Mouse (Mus musculus) heart, embryonic 12.5 days (tissue): Measurements from ENCODE around the gene Lrrk2. TPM values are rescaled to one million over a fixed set of nuclear protein-coding genes. Genes with fewer than 3 reads are reported as not detected.

ENCODE experiments used
- ATAC-seq: fragments of 200-750 bp; cut with Nextera tagmentation; 2 replicates; pipeline ENCODE4 v1.8.0; 2017; ENCODE audit warnings: moderate TSS enrichment, moderate library complexity; ENCODE audit not compliant: insufficient number of reproducible peaks, low FRiP score
- H3K27ac ChIP-seq: fragments of 300-500 bp; sonication (generic); 2 replicates; pipeline ENCODE4 v1.5.1; 2016; ENCODE audit warnings: mild to moderate bottlenecking, moderate library complexity; ENCODE audit not compliant: poor library complexity, severe bottlenecking
- H3K27me3 ChIP-seq: fragments of 300-500 bp; sonication (generic); replicated peaks from 2 replicates; pipeline ENCODE4 v1.6.1; 2016; ENCODE audit warnings: mild to moderate bottlenecking, moderate library complexity
- H3K36me3 ChIP-seq: fragments of 300-500 bp; sonication (generic); 2 replicates; pipeline ENCODE4 v1.6.1; 2016; ENCODE audit warnings: mild to moderate bottlenecking, moderate library complexity
- H3K4me1 ChIP-seq: fragments of 300-500 bp; sonication (generic); replicated peaks from 2 replicates; pipeline ENCODE4 v1.6.1; 2016; ENCODE audit warnings: mild to moderate bottlenecking
- H3K4me2 ChIP-seq: fragments of 300-500 bp; sonication (generic); 2 replicates; pipeline ENCODE4 v1.6.1; 2016; ENCODE audit warnings: mild to moderate bottlenecking, moderate library complexity
- H3K4me3 ChIP-seq: fragments of 300-500 bp; sonication (generic); 2 replicates; pipeline ENCODE4 v1.5.1; 2016; ENCODE audit warnings: mild to moderate bottlenecking
- H3K9ac ChIP-seq: fragments of 300-500 bp; sonication (generic); 2 replicates; pipeline ENCODE4 v1.6.1; 2016; ENCODE audit warnings: mild to moderate bottlenecking, moderate library complexity
- H3K9me3 ChIP-seq: fragments of 300-500 bp; sonication (generic); replicated peaks from 2 replicates; pipeline ENCODE4 v1.6.1; 2016; ENCODE audit warnings: mild to moderate bottlenecking, moderate library complexity
- WGBS: fragments of 180-500 bp; shearing (Covaris S2); methylation state at CpG from one replicate; pipeline ENCODE4 v1.1.7; 2016; 5-methylcytosine and 5-hydroxymethylcytosine counted together
- polyA plus RNA-seq: library from polyadenylated mRNA; unstranded; fragments of >200 nt; fragmentation: Nextera tagmentation; extraction: Ambion mirVana; gene quantifications from 2 replicates; pipeline ENCODE4 v1.2.1, GENCODE M21; 2016

The Lrrk2 gene
- polyA plus RNA-seq, 1 experiment from 2014 or later = 6.5 TPM

- no peaks in the 10 kb centered on the region for H3K27me3 ChIP-seq
- H3K9me3 ChIP-seq = no peaks in the 10 kb centered on the region
- no peak overlapping the region for H3K9ac ChIP-seq
- H3K36me3 ChIP-seq = no peaks in the 10 kb centered on the region
- H3K27ac ChIP-seq = no peak overlapping the region
- no peak overlapping the region for H3K4me3 ChIP-seq
- ATAC-seq = no peak
- H3K4me2 ChIP-seq = no peak overlapping the region
- 78% methylated on average over 7 of the region's 7 CpGs for WGBS
- no peaks in the 10 kb centered on the region for H3K4me1 ChIP-seq
These were observed 21.5 kb upstream of the Lrrk2 start for GRCm38 (mm10) chr15:91651493-91651892.

GRCm38 (mm10) chr15:91658227-91658626, 14.7 kb upstream of the Lrrk2 start:
- H3K4me1 ChIP-seq = no peaks in the 10 kb centered on the region
- H3K36me3 ChIP-seq = no peaks in the 10 kb centered on the region
- no peak overlapping the region for H3K9ac ChIP-seq
- no peak overlapping the region for H3K27ac ChIP-seq
- H3K4me3 ChIP-seq = no peak overlapping the region
- ATAC-seq = no peak
- no peaks in the 10 kb centered on the region for H3K9me3 ChIP-seq
- no peak overlapping the region for H3K4me2 ChIP-seq
- 79% methylated on average over 6 of the region's 6 CpGs for WGBS
- no peaks in the 10 kb centered on the region for H3K27me3 ChIP-seq

GRCm38 (mm10) chr15:91660277-91661078, 12.5 kb upstream of the Lrrk2 start:
- Histone ChIP-seq H3K4me3 (no peak overlapping the region), H3K9me3 (no peaks in the 10 kb centered on the region), H3K9ac (no peak overlapping the region), H3K27me3 (no peaks in the 10 kb centered on the region), H3K36me3 (no peaks in the 10 kb centered on the region), H3K4me1 (no peaks in the 10 kb centered on the region), H3K4me2 (no peak overlapping the region), H3K27ac (no peak overlapping the region)
- 78% methylated on average over 6 of the region's 6 CpGs for WGBS
- no peak for ATAC-seq

GRCm38 (mm10) chr15:91661079-91661369, 12.0 kb upstream of the Lrrk2 start:
- ATAC-seq = no peak
- Histone ChIP-seq H3K27me3 (no peaks in the 10 kb centered on the region), H3K9ac (no peak overlapping the region), H3K4me2 (no peak overlapping the region), H3K9me3 (no peaks in the 10 kb centered on the region), H3K4me3 (no peak overlapping the region), H3K36me3 (no peaks in the 10 kb centered on the region), H3K4me1 (0 out of 2 replicates have a peak, but pooled peaks cover 2% of the 10 kb centered on the region), H3K27ac (no peak overlapping the region)
- WGBS = 78% methylated on average over 6 of the region's 6 CpGs

- H3K36me3 ChIP-seq = no peaks in the 10 kb centered on the region
- H3K27me3 ChIP-seq = no peaks in the 10 kb centered on the region
- H3K9ac ChIP-seq = no peak overlapping the region
- H3K4me3 ChIP-seq = no peak overlapping the region
- 82% methylated on average over 10 of the region's 10 CpGs for WGBS
- no peaks in the 10 kb centered on the region for H3K9me3 ChIP-seq
- H3K4me2 ChIP-seq = no peak overlapping the region
- no peak for ATAC-seq
- no peak overlapping the region for H3K27ac ChIP-seq
- 0 out of 2 replicates have a peak, but pooled peaks cover 3% of the 10 kb centered on the region for H3K4me1 ChIP-seq
These were observed 8.3 kb upstream of the Lrrk2 start for GRCm38 (mm10) chr15:91664586-91665132.

GRCm38 (mm10) chr15:91665530-91665929, 7.4 kb upstream of the Lrrk2 start:
- no peak for ATAC-seq
- H3K4me3 ChIP-seq = no peak overlapping the region

GRCm38 (mm10) chr15:91671216-91671615, 1.8 kb upstream of the Lrrk2 start:
- Histone ChIP-seq H3K27me3 (no peaks in the 10 kb centered on the region), H3K4me2 (no peak overlapping the region), H3K36me3 (no peaks in the 10 kb centered on the region), H3K4me1 (peaks cover 11% of the 10 kb centered on the region; the same call in 1 of the 2 replicates), H3K9me3 (no peaks in the 10 kb centered on the region), H3K9ac (no peak overlapping the region), H3K27ac (no peak overlapping the region), H3K4me3 (no peak overlapping the region)
- WGBS = 81% methylated on average over 2 of the region's 2 CpGs
- ATAC-seq = no peak

More at GRCm38 (mm10) chr15:91665530-91665929, 7.4 kb upstream of the Lrrk2 start:
- 85% methylated on average over 6 of the region's 6 CpGs for WGBS
- Histone ChIP-seq H3K4me1 (0 out of 2 replicates have a peak, but pooled peaks cover 3% of the 10 kb centered on the region), H3K36me3 (no peaks in the 10 kb centered on the region), H3K9ac (no peak overlapping the region), H3K4me2 (no peak overlapping the region), H3K27me3 (no peaks in the 10 kb centered on the region), H3K9me3 (no peaks in the 10 kb centered on the region), H3K27ac (no peak overlapping the region)

- H3K9me3 ChIP-seq = no peaks in the 10 kb centered on the region
- ATAC-seq = no peak
- no peak overlapping the region for H3K4me3 ChIP-seq
- H3K4me1 ChIP-seq = peaks cover 11% of the 10 kb centered on the region; the same call in 1 of the 2 replicates
- no peak overlapping the region for H3K27ac ChIP-seq
- H3K27me3 ChIP-seq = no peaks in the 10 kb centered on the region
- H3K36me3 ChIP-seq = no peaks in the 10 kb centered on the region
- H3K9ac ChIP-seq = no peak overlapping the region
- 0 out of 2 replicates have a peak overlapping the region, but pooled peaks have one; percentile 69 for H3K4me2 ChIP-seq
- 58% methylated on average over 5 of the region's 5 CpGs for WGBS
These were observed 988 bp upstream of the Lrrk2 start for GRCm38 (mm10) chr15:91671987-91672386.

GRCm38 (mm10) chr15:91673569-91673905, 562 bp downstream of the Lrrk2 start:
- no peaks in the 10 kb centered on the region for H3K27me3 ChIP-seq
- peaks cover 11% of the 10 kb centered on the region; the same call in 1 of the 2 replicates for H3K4me1 ChIP-seq
- no peaks in the 10 kb centered on the region for H3K36me3 ChIP-seq
- no peaks in the 10 kb centered on the region for H3K9me3 ChIP-seq
- peak overlapping the region; percentile 77 for H3K9ac ChIP-seq
- H3K4me3 ChIP-seq = peak overlapping the region; percentile 60
- 25% methylated on average over 5 of the region's 5 CpGs for WGBS
- H3K4me2 ChIP-seq = peak overlapping the region; percentile 69
- ATAC-seq = peak; percentile 19; the same call in 1 of the 2 replicates
- peak overlapping the region; percentile 90 for H3K27ac ChIP-seq

GRCm38 (mm10) chr15:91680116-91680515, 7.1 kb downstream of the Lrrk2 start:
- H3K4me1 ChIP-seq = no peaks in the 10 kb centered on the region
- H3K36me3 ChIP-seq = peaks cover 26% of the 10 kb centered on the region
- H3K9ac ChIP-seq = no peak overlapping the region
- H3K4me3 ChIP-seq = no peak overlapping the region
- no peak overlapping the region for H3K27ac ChIP-seq
- WGBS = 77% methylated on average over 2 of the region's 2 CpGs
- H3K9me3 ChIP-seq = no peaks in the 10 kb centered on the region
- ATAC-seq = no peak
- H3K4me2 ChIP-seq = no peak overlapping the region
- H3K27me3 ChIP-seq = no peaks in the 10 kb centered on the region

GRCm38 (mm10) chr15:91685880-91686563, 13.0 kb downstream of the Lrrk2 start:
- Histone ChIP-seq H3K4me2 (no peak overlapping the region), H3K36me3 (peaks cover 39% of the 10 kb centered on the region), H3K27ac (no peak overlapping the region), H3K4me3 (no peak overlapping the region), H3K27me3 (no peaks in the 10 kb centered on the region), H3K9ac (no peak overlapping the region), H3K4me1 (no peaks in the 10 kb centered on the region), H3K9me3 (no peaks in the 10 kb centered on the region)
- ATAC-seq = no peak
- 72% methylated on average over 7 of the region's 7 CpGs for WGBS
